Mouse (Mus musculus) brain, embryonic 18.5 days (tissue): ENCODE results near the gene Crxos.
A peak's percentile ranks its signal among the peaks of the same experiment; 100 is the strongest.

Experiments used
- DNase-seq: peaks from one replicate; pipeline ENCODE4 v3.0.0-alpha.2; 2012; ENCODE audit warnings: low read depth, low spot score

Crxos gene

DNA sequence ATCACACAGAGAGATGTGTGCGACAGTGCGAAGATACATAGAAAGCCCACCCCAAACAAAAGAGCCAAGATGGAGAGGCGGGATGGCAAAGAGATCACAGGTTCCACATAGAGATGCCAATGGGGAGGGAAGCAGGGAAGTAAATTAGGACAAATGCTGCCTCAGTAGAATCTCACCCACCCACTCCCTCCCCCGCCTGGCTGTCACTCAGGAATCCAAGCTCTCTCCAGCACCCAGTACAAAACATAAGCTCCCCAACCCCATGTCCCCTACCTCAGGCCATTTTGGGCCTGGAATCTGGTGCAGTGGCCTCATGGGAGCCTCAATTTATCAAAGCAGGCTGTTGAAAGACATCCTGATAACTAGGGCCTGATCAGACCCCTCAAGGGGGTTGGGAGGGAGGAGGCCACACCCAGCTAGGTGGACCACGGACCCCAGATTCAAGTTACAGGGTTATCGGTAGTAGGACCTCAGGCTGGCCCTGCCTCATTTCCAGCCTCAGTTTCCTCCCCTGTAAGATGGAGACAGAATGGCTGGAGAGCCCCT lies 38.3 kb downstream of the Crxos start:
- no peak for DNase-seq

DNA sequence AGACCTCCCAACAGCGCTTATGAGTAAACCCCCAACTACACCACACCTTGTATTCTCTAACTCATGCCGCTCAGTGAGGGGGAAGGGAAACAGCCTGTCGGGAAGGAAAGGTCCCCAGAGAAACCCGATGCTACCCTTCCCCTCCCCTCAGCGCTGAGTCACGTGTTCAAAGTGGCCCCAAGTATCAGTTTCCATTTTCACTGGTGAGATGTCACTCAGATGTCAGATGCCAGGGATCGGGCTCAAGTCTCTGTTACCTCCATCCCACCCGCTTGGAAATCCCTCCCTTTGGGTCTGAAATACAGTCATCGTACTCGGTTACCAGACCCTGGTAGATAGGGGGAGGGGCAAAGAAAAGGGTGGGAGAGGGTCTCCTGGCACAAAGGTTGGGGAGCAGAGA lies 39.4 kb downstream of the Crxos start:
- peak; percentile 22 for DNase-seq

DNA sequence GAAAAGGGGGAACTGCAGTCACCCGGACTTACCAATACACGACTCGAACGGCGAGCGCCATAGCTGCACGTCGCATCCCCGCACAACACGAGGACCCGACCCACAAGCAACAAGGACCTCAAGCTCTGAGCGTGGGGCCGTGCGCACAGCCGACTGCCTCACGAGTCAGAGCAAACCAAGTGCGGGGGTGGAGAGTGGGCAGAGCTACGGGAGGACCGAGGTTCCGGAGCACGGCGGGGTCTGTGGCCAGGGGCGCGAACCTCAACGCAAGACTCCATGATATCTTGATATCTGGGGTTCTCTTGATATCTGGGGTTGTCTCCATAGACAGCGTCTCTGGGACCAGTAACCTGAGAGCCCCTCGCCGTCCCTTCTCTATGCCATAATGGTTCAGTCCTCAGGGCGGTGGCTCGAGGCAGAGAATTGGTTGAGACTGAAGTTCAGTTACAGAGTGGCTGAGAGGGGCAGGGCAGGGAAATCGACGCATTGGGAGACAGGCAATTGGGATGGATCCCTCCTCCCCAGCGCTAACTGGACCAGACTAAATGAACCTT lies 39.9 kb downstream of the Crxos start, which contains the start of gene Selenow:
Selenow (minus strand) TSS at position 183 of the 554 bp plus-strand sequence.
- peak; percentile 89 for DNase-seq

DNA sequence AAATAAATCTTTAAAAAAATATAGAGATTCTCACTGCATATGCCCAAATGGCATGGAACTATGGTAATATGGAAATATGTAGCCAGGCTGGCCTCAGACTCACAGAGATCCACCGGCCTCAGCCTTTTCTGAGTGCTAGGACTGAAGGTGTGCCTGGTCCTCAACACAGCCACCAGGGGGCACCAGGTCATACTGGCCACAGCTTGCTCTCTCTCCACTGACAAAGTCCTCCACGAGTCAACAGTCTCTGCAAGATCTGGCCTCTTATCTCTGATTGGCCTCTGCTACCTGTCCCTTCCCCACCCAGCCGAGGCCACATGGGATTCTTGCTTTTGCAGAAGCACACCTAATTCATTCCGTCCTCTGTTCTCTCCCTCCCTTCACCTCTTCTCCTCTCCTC lies 47.5 kb downstream of the Crxos start:
- DNase-seq, result no peak

DNA sequence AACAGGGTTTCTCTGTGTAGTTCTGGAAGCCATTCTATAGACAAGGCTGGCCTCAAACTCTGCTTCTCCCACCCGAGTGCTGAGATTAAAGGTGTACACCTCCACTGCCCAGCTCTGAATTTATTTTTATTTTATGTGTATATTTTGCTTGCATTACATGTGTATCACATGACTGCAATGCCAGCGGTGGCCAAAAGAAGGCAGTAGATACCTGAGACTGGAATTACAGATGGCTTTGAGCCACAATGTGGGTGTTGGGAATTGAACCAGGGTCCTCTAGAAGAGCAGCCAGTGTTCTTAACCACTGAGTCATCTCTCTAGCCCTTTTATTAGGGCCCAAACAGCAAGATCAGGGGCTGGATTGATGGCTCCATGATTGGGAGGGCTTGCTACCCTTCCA lies 48.1 kb downstream of the Crxos start:
- no peak for DNase-seq

DNA sequence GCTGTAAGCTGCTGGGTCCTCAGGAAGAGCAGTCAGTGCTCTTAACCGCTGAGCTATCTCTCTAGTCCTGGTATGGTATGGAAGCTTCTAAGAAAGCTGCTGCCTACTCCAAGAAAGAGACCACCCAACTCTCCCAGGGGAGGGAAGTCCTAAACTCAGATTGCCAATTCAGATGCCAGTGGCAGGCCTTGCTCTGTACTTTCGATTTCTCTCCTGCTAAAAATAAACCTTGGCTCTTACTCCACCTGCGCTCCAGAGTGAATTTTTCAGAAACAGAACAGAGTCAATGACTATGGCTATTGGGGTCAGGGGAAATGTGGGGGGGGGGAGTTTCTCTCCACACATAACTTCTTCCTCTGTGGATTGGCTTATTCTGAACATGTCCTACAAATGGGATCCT lies 49.2 kb downstream of the Crxos start:
- DNase-seq, result no peak

DNA sequence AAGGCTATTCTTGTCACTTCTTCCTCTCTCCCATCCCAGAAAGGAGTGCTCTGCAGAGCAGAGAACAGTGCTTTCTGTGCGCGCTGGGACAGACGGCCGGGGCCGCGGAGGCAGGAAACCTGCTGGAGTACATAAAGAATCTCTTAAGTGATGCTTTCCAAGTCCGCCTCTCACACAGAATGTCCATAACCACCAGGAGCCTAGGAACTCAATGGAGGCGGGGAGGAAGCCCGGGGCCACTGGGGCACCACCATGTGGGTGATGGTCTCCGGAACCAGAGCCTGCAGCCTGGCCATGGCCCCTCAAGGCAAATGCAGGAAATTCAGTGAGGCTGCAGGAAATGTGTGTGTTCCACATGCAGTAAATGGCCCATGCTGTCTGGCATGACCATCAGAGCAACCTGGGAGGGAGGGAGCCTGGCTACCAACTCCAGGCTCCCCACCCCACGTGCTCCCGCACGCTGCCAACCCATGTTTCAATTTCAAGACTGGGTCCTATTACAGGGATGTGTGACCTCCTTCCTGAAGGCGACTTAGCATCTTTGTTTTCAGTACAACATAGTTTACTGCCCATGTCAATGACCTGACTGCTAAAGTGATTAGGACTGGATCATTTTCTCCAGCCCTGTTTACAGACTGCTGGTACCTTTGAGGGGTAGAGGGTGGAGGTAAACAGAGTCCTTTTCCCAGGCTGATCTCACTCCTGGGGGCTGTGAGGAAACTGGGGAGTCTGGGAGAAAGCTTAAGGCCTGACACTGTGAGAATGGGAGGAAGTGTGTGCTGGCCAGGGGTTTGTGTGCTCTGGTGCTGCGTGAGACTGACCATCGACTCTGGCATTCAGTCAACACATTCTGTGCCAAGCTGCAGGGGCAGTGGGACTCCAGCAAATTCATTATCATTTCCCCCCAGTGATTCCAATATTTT lies 51.3 kb downstream of the Crxos start:
- DNase-seq, result no peak

DNA sequence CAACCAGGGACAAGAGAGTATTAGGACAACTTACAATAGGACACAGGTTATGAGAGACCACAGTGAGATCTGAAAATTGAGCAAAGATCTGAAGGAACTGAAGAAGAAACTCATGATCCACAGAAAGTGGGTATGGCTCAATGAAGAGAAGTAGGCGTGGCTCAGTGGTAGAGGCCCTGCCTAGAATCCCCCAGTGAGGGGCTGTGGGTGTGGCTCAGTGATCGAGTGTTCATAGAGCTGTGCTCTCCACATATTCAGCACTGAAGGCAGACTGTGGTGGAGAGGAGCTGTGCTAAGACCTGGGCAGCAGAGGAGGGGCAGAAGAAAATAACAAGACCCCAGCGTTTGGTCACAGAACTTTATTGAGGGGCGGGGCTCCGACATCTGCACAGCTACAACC lies 55.1 kb downstream of the Crxos start:
- DNase-seq, result no peak

DNA sequence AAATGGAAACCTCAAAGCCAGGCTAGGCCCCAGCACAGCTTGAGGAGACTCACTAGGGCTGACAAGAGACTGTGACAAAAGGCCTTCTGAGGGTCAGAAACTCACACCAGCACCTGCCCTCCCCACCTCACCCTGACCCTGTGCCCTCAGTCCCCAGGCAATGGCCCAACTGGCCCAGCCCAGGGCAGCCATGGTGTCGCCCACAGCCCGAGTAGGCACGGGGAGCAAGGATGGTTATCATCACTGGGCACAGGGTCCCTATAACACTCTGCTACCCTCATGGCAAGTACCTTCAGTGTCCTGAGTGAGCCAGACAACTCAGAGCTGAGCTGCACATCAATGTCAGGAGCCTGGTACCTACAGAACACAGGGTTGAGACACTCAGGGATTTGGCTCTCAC lies 56.2 kb downstream of the Crxos start:
- DNase-seq, result no peak

DNA sequence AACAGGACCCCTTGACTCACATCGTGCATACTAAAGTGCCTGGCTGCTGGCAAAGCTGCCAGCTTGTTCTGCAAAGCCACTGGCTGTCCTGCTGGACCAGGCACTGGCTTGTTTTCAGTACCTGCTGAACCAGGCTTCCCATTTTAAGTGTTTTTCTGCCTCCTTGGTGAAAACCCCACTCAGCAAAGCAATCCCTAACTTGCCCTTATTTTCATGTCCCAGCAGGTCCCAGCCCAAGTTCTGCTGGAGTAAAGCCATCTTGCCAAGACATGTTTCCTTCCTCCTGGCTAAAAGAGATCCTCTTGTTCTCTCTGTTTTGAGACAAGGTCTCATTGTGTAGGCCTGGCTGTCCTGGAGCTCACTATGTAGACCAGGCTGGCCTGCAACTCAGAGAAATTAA lies 61.9 kb downstream of the Crxos start:
- DNase-seq, result no peak

DNA sequence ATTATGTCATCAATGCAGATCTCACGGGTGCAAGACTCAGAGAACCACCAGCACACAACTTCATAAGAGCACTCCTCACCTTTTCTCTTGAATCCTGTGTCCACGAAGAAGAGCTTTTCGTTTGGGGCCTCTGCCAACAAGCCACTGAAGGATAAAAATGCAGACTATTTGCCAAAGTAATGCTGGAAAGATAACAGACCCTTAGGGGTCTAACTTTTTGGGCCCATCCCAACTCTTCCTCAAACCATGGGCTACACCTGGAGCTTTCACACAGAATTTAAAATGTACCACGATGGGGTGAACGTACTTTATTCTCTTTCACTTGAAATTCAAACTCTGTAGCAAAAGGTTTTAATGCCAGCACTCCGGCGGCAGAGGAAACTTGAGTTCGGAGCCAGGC lies 62.8 kb downstream of the Crxos start:
- no peak for DNase-seq

DNA sequence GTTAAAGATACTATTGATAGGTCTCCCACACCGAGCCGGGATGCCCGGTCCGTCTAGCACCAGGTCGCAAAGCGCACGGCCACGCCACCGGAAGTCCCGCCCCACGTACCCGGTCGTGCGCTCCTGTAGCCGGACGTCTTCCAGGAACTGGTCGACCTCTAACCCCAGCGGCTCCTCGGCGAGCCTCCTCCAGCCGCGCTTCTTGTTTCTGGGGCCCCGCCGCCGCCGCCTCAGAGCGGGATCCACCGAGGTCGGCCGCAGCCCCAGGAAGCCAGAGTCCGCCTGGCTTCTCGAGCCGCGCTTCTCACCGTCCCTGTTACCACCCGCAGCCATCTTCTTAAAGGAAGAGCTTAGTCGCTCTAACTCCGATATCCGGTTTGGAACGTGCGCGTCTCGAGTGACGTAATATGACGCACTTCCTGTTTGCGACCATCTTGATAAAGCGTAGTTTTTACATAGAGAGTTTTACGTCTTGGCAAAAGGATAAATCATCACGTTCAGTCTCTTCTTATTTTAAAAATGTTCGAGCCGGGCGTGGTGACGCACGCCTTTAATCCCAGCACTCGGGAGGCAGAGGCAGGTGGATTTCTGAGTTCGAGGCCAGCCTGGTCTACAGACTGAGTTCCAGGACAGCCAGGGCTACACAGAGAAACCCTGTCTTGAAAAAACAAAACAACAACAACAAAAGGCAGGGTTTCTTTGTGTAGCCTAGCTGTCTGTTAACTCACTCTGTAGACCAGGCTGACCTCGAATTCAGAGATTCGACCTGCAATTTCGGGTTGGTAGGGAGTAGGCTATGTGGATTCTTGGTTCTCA lies 63.5 kb downstream of the Crxos start, which contains the start of gene Nop53:
Nop53 (minus strand) TSS at position 354 of the 816 bp plus-strand sequence.
- peak; percentile 96 for DNase-seq

DNA sequence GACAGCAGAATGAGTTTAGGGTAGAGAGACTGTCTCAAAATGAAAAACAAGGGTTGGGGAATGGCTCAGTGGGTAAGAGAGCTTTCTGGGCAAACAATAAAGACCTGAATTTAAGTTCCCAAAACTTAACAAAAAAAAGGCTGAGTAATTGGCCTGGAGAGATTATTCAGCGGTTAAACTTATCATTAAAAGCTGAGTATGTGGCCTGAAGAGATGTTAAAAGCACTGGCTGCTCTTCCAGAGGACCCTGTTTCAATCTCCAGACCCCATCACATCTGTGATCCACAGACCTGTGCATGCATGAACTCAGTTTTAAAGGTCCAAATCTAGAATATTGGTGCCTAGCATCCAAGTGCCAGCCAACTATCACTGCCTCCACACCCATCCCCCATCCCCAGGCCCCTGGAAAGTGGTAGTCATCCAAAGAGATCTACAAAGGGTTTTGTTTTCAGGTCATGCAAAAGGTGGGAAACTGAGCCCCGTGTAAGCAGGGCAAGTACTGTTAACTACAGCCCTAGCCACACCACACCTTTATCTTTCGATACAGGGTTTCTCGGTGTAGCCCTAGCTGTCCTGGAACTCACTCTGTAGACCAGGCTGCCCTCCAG lies 65.3 kb downstream of the Crxos start:
- no peak for DNase-seq

DNA sequence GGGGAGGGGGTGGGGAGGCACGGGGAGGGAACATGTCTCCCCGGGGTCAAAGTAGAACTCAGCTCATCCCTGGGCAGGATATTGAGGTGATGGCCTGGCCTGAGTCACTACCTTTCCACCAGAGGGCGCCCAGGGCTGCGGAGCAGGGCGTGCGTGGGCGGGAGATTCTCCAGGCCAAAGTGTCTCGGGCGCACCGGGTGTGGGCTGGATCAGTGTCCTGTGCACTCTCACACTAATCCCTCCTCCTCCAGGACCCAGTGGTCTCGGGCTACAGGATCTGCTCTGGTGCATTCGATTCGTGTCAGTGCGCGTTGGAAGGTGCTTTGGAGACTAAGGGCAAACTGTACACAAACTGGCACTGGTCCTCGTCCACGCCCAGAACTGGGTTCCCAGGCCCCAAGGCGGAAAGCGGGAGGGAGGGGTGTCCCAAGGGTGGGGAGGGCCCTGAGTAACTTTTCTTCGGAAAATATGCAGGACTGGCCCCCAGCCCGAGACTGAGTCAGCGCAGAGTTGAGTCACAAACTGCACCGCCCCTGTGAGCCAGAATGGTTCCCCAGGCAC lies 66.0 kb downstream of the Crxos start:
- DNase-seq, result no peak

DNA sequence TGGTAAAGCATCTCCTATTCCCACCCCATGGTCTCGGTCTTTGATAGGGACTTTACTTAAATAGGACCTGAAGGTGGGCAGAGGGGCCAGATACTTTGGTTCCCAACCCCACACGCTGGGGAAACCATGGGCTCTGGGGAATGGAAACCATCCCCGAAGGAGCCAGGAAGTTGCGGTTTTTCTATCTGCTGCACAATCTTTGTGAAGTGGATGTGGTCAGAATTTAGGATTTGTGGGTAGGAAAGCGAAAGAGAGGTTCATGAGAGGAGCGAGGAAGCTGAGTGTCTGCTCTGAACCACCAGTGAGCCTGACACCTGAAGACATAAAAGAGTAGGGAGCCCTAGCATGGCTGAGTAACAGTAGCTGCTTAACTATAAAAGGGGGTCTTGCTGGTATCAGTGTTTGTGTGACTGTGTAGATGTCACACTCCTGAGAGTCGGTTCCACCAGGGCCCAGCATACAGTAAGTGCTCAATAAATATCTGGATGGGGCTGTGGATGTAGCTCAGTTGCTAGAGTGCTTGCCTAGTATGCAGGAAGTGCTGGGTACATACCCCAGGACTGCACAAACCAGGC lies 66.9 kb downstream of the Crxos start:
- no peak for DNase-seq

DNA sequence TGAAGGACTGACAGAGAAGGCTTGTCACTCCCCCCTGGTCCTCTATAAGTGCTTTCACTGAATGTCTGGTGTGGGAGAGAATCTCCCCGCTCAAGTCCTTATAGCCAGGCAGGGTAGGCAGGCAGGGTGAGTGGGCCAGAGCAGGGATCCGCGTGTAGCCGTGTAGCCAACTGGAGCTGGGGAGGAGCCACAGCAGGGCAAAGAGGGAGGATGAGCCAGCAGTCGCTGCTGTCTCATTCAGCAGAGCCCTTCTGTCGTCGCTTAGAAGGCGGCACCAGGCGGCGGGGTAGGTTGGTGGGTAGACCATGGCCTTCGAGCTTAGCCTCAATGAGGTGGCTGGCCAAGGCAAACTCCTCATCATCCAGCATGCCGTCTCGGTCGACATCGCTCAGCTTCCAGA lies 67.6 kb downstream of the Crxos start:
- no peak for DNase-seq

DNA sequence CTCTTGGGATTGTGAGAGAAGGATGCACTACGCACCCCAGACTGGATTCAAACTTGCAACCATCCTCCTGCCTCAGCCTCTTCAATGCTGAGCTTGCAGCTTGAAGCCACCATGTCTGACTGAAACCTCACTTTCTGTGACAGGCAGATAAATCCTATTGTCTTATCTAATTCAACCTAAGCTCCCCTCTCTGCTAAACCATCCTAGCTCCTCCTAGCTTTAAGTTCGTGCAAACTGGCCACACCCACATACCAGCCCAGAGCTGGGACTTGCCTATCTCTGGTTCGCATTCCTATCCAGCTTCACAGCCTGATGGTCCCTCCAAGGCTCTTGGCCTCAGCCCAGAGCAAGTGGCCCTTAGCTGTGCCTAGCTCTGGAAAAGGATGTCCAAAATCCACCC lies 70.0 kb downstream of the Crxos start:
- DNase-seq, result no peak
